Mouse (Mus musculus): ENCODE measurements at regions not wholly inside any gene's neighbourhood (a gene's known extent, or its start where the extent isn't known, plus 50 kb on each side); places are given as distances from the start of the nearest gene placed in this dataset.

- ATAC-seq: no peak
- Histone ChIP-seq H3K9ac (ENCODE audit: low read depth, low read length) (no peak overlapping the region), H3K4me1 (ENCODE audit: control insufficient read depth, insufficient read depth, low read length) (no peaks in the 10 kb centered on the region), H3K36me3 (ENCODE audit: control insufficient read depth, insufficient read depth, low read length) (no peaks in the 10 kb centered on the region), H3K27ac (ENCODE audit: low read length) (no peak overlapping the region), H3K4me2 (ENCODE audit: low read length) (no peak overlapping the region), H3K4me3 (ENCODE audit: low read depth, low read length) (no peak overlapping the region), H3K9me3 (replicated peaks; ENCODE audit: control insufficient read depth, low read length, poor library complexity, severe bottlenecking) (no peaks in the 10 kb centered on the region), H3K27me3 (ENCODE audit: control insufficient read depth, insufficient read depth, low read depth, low read length) (peaks cover 47% of the 10 kb centered on the region)
- WGBS: 6% methylated on average over 13 of the region's 13 CpGs
Measured at GRCm38 (mm10) chr6:51175616-51176590, 256.6 kb upstream of the Nfe2l3 start.

- peaks cover 56% of the 10 kb centered on the region for H3K27me3 ChIP-seq (ENCODE audit: control insufficient read depth, insufficient read depth, low read depth, low read length)
- WGBS: 12% methylated on average over 6 of the region's 6 CpGs
- ATAC-seq: no peak
- H3K4me3 ChIP-seq (ENCODE audit: low read depth, low read length): no peak overlapping the region
- no peaks in the 10 kb centered on the region for H3K36me3 ChIP-seq (ENCODE audit: control insufficient read depth, insufficient read depth, low read length)
- no peak overlapping the region for H3K9ac ChIP-seq (ENCODE audit: low read depth, low read length)
- no peak overlapping the region for H3K4me2 ChIP-seq (ENCODE audit: low read length)
- no peak overlapping the region for H3K27ac ChIP-seq (ENCODE audit: low read length)
- no peaks in the 10 kb centered on the region for H3K4me1 ChIP-seq (ENCODE audit: control insufficient read depth, insufficient read depth, low read length)
- no peaks in the 10 kb centered on the region for H3K9me3 ChIP-seq (replicated peaks; ENCODE audit: control insufficient read depth, low read length, poor library complexity, severe bottlenecking)
Measured at GRCm38 (mm10) chr6:51176791-51177433, 255.6 kb upstream of the Nfe2l3 start.

GRCm38 (mm10) chr6:51177701-51178060 lies 254.8 kb upstream of the Nfe2l3 start:
- Histone ChIP-seq H3K9me3 (replicated peaks; ENCODE audit: control insufficient read depth, low read length, poor library complexity, severe bottlenecking) (no peaks in the 10 kb centered on the region), H3K27ac (ENCODE audit: low read length) (no peak overlapping the region), H3K36me3 (ENCODE audit: control insufficient read depth, insufficient read depth, low read length) (no peaks in the 10 kb centered on the region), H3K4me3 (ENCODE audit: low read depth, low read length) (no peak overlapping the region), H3K4me1 (ENCODE audit: control insufficient read depth, insufficient read depth, low read length) (no peaks in the 10 kb centered on the region), H3K27me3 (ENCODE audit: control insufficient read depth, insufficient read depth, low read depth, low read length) (peaks cover 53% of the 10 kb centered on the region), H3K4me2 (ENCODE audit: low read length) (no peak overlapping the region), H3K9ac (ENCODE audit: low read depth, low read length) (no peak overlapping the region)
- ATAC-seq: no peak
- under 1% methylated on average over 14 of the region's 14 CpGs for WGBS

- H3K4me3 ChIP-seq (ENCODE audit: low read depth, low read length): no peak overlapping the region
- H3K27me3 ChIP-seq (ENCODE audit: control insufficient read depth, insufficient read depth, low read depth, low read length): peaks cover 53% of the 10 kb centered on the region
Measured at GRCm38 (mm10) chr6:51178061-51178791, 254.2 kb upstream of the Nfe2l3 start.

GRCm38 (mm10) chr6:51178799-51179398 lies 253.6 kb upstream of the Nfe2l3 start:
- no peak overlapping the region for H3K9ac ChIP-seq (ENCODE audit: low read depth, low read length)
- H3K4me1 ChIP-seq (ENCODE audit: control insufficient read depth, insufficient read depth, low read length): no peaks in the 10 kb centered on the region
- no peak for ATAC-seq
- 2% methylated on average over 17 of the region's 17 CpGs for WGBS
- peaks cover 56% of the 10 kb centered on the region for H3K27me3 ChIP-seq (ENCODE audit: control insufficient read depth, insufficient read depth, low read depth, low read length)
- H3K27ac ChIP-seq (ENCODE audit: low read length): no peak overlapping the region
- no peaks in the 10 kb centered on the region for H3K9me3 ChIP-seq (replicated peaks; ENCODE audit: control insufficient read depth, low read length, poor library complexity, severe bottlenecking)
- H3K36me3 ChIP-seq (ENCODE audit: control insufficient read depth, insufficient read depth, low read length): no peaks in the 10 kb centered on the region
- H3K4me2 ChIP-seq (ENCODE audit: low read length): no peak overlapping the region
- H3K4me3 ChIP-seq (ENCODE audit: low read depth, low read length): no peak overlapping the region

More at GRCm38 (mm10) chr6:51178061-51178791, 254.2 kb upstream of the Nfe2l3 start:
- Histone ChIP-seq H3K4me1 (ENCODE audit: control insufficient read depth, insufficient read depth, low read length) (no peaks in the 10 kb centered on the region), H3K9ac (ENCODE audit: low read depth, low read length) (no peak overlapping the region), H3K9me3 (replicated peaks; ENCODE audit: control insufficient read depth, low read length, poor library complexity, severe bottlenecking) (no peaks in the 10 kb centered on the region), H3K36me3 (ENCODE audit: control insufficient read depth, insufficient read depth, low read length) (no peaks in the 10 kb centered on the region), H3K4me2 (ENCODE audit: low read length) (no peak overlapping the region), H3K27ac (ENCODE audit: low read length) (no peak overlapping the region)
- ATAC-seq: peak; percentile 78; the same call in 1 of the 2 replicates
- under 1% methylated on average over 30 of the region's 34 CpGs for WGBS

- Histone ChIP-seq H3K9me3 (replicated peaks; ENCODE audit: control insufficient read depth, low read length, poor library complexity, severe bottlenecking) (no peaks in the 10 kb centered on the region), H3K27me3 (ENCODE audit: control insufficient read depth, insufficient read depth, low read depth, low read length) (peaks cover 57% of the 10 kb centered on the region), H3K36me3 (ENCODE audit: control insufficient read depth, insufficient read depth, low read length) (no peaks in the 10 kb centered on the region), H3K4me2 (ENCODE audit: low read length) (no peak overlapping the region), H3K4me1 (ENCODE audit: control insufficient read depth, insufficient read depth, low read length) (no peaks in the 10 kb centered on the region), H3K9ac (ENCODE audit: low read depth, low read length) (no peak overlapping the region), H3K4me3 (ENCODE audit: low read depth, low read length) (no peak overlapping the region), H3K27ac (ENCODE audit: low read length) (no peak overlapping the region)
- ATAC-seq: no peak
- 6% methylated on average over 17 of the region's 17 CpGs for WGBS
Measured at GRCm38 (mm10) chr6:51179741-51180537, 252.5 kb upstream of the Nfe2l3 start.

DNA sequence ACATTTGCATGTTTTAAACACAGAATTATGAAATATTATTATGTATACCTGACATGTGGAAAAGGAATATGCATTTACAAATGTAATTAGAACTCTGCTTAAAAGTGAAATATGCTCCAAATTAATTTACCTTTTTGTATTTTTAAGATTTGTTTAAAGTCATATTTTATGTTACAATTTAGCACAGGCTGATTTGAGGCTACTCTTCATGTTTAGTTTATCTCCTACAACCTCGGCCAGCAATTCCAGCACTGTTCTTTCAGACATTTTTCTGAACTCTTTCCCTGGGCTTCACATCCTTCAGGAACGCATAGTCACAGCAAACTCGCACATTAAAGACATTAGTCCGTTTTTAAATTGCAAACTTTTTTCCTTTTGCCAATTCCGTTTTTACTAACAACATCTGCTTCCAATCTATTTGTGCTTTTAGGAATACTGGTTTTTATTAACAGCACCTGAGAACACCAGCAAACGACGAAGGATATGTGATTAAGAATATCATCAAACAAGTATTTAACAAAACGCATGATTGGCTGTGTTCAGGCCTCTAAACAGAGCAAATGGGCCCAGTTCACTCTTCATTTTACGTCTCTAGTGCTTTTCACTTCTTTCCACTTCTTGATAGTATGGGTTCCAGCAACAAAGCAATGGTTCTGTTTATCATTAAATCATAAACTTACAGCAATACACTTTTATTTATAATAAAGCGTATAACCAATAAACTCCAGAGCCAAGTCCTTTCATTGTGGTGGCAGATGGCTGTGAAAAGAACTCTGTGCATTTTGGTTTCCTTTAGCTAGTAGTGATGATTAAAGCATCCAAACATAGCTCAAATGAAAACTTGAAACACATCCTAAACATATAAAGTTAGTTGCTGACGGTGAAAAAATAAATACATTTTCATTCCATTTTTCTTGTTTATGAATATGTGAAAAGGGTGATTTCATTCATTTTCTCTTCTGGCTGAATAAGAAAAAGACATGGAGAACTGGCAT lies 251.3 kb upstream of the Nfe2l3 start:
- Histone ChIP-seq H3K27me3 (ENCODE audit: control insufficient read depth, insufficient read depth, low read depth, low read length) (peaks cover 65% of the 10 kb centered on the region), H3K9me3 (replicated peaks; ENCODE audit: control insufficient read depth, low read length, poor library complexity, severe bottlenecking) (no peaks in the 10 kb centered on the region), H3K27ac (ENCODE audit: low read length) (no peak overlapping the region), H3K9ac (ENCODE audit: low read depth, low read length) (no peak overlapping the region), H3K4me3 (ENCODE audit: low read depth, low read length) (no peak overlapping the region), H3K4me2 (ENCODE audit: low read length) (no peak overlapping the region), H3K4me1 (ENCODE audit: control insufficient read depth, insufficient read depth, low read length) (no peaks in the 10 kb centered on the region), H3K36me3 (ENCODE audit: control insufficient read depth, insufficient read depth, low read length) (no peaks in the 10 kb centered on the region)
- WGBS: 5% methylated on average over 11 of the region's 11 CpGs
- no peak for ATAC-seq

Data from midbrain, embryonic 16.5 days (tissue).